Mouse (Mus musculus) heart, postnatal 0 days (tissue): ENCODE measurements at regions not wholly inside any gene's neighbourhood (a gene's known extent, or its start where the extent isn't known, plus 50 kb on each side); places are given as distances from the start of the nearest gene placed in this dataset.
A peak's percentile ranks its signal among the peaks of the same experiment; 100 is the strongest.

Source experiments
- ATAC-seq: fragments of 200-750 bp; cut with Nextera tagmentation; 2 replicates; pipeline ENCODE4 v1.8.0; 2017; ENCODE audit warnings: low read depth, moderate number of reproducible peaks, moderate library complexity; ENCODE audit not compliant: insufficient read depth
- DNase-seq: peaks from one replicate; pipeline ENCODE4 v3.0.0-alpha.2; 2016; ENCODE audit warnings: low spot score
- H3K27ac ChIP-seq: fragments of 300-500 bp; sonication (generic); 2 replicates; pipeline ENCODE4 v1.5.1; 2014; ENCODE audit warnings: low read depth, mild to moderate bottlenecking
- H3K27me3 ChIP-seq: fragments of 300-500 bp; sonication (generic); 2 replicates; pipeline ENCODE4 v1.6.1; 2014; ENCODE audit warnings: low read length, mixed read lengths; ENCODE audit not compliant: control insufficient read depth, insufficient read depth
- H3K36me3 ChIP-seq: fragments of 300-500 bp; sonication (generic); replicated peaks from 2 replicates; pipeline ENCODE4 v1.6.1; 2014; ENCODE audit warnings: low read length, mixed read lengths; ENCODE audit not compliant: control insufficient read depth, insufficient read depth
- H3K4me1 ChIP-seq: fragments of 300-500 bp; sonication (generic); 2 replicates; pipeline ENCODE4 v1.6.1; 2014; ENCODE audit warnings: antibody characterized with exemption; ENCODE audit not compliant: control insufficient read depth, insufficient read depth
- H3K4me2 ChIP-seq: fragments of 300-500 bp; sonication (generic); 2 replicates; pipeline ENCODE4 v1.6.1; 2014; ENCODE audit warnings: low read depth, mild to moderate bottlenecking, low read length, moderate library complexity
- H3K4me3 ChIP-seq: fragments of 300-500 bp; sonication (generic); 2 replicates; pipeline ENCODE4 v1.5.1; 2014; ENCODE audit warnings: low read depth, low read length
- H3K9ac ChIP-seq: fragments of 300-500 bp; sonication (generic); replicated peaks from 2 replicates; pipeline ENCODE4 v1.6.1; 2014; ENCODE audit warnings: low read depth, low read length, mixed read lengths
- H3K9me3 ChIP-seq: fragments of 300-500 bp; sonication (generic); replicated peaks from 2 replicates; pipeline ENCODE4 v1.6.1; 2016; ENCODE audit warnings: low read length; ENCODE audit not compliant: control insufficient read depth
- CTCF ChIP-seq: IDR thresholded peaks from 2 replicates; pipeline ENCODE4 v1.5.1; 2016; ENCODE audit warnings: antibody characterized with exemption, control low read depth, low read depth
- EP300 ChIP-seq: IDR thresholded peaks from 2 replicates; pipeline ENCODE4 v1.6.1; 2016; ENCODE audit warnings: antibody characterized with exemption, low read depth
- WGBS: fragments of 180-500 bp; shearing (Covaris S2); extraction: QIAGEN DNeasy Blood & Tissue Kit; methylation state at CpG from one replicate; pipeline ENCODE4 v1.1.7; 2014; 5-methylcytosine and 5-hydroxymethylcytosine counted together

GRCm38 (mm10) chr10:99555658-99556352 lies 203.7 kb downstream of the Csl start:
- no peak overlapping the region for H3K4me3 ChIP-seq
- H3K4me1 ChIP-seq, result no peaks in the 10 kb centered on the region
- H3K9me3 ChIP-seq, result no peaks in the 10 kb centered on the region
- TF ChIP-seq EP300 (no peak), CTCF (no peak)
- DNase-seq (no peak), ATAC-seq (no peak)
- H3K4me2 ChIP-seq, result no peak overlapping the region
- no peaks in the 10 kb centered on the region for H3K27me3 ChIP-seq
- H3K36me3 ChIP-seq, result no peaks in the 10 kb centered on the region
- H3K9ac ChIP-seq, result no peak overlapping the region
- 61% methylated on average over 12 of the region's 12 CpGs for WGBS
- no peak overlapping the region for H3K27ac ChIP-seq

GRCm38 (mm10) chr10:99556353-99557036 lies 203.0 kb downstream of the Csl start:
- TF ChIP-seq CTCF (no peak), EP300 (no peak)
- H3K27ac ChIP-seq, result no peak overlapping the region
- no peaks in the 10 kb centered on the region for H3K27me3 ChIP-seq
- DNase-seq, result no peak
- H3K4me2 ChIP-seq, result no peak overlapping the region
- no peaks in the 10 kb centered on the region for H3K4me1 ChIP-seq
- no peak for ATAC-seq
- no peak overlapping the region for H3K9ac ChIP-seq
- no peak overlapping the region for H3K4me3 ChIP-seq
- H3K36me3 ChIP-seq, result no peaks in the 10 kb centered on the region
- no peaks in the 10 kb centered on the region for H3K9me3 ChIP-seq
- 69% methylated on average over 11 of the region's 11 CpGs for WGBS

- H3K9ac ChIP-seq, result no peak overlapping the region
Measured at GRCm38 (mm10) chr10:99558656-99559055, 200.8 kb downstream of the Csl start.

GRCm38 (mm10) chr10:99561166-99561818 lies 198.2 kb downstream of the Csl start:
- DNase-seq (peak; percentile 30), ATAC-seq (peak; percentile 60)
- Histone ChIP-seq H3K36me3 (no peaks in the 10 kb centered on the region), H3K27ac (no peak overlapping the region), H3K9me3 (no peaks in the 10 kb centered on the region), H3K4me2 (peak overlapping the region; percentile 42), H3K4me1 (no peaks in the 10 kb centered on the region), H3K4me3 (no peak overlapping the region), H3K27me3 (no peaks in the 10 kb centered on the region), H3K9ac (no peak overlapping the region)
- TF ChIP-seq EP300 (no peak), CTCF (no peak)
- WGBS, result 37% methylated on average over 11 of the region's 11 CpGs

More at GRCm38 (mm10) chr10:99558656-99559055, 200.8 kb downstream of the Csl start:
- WGBS, result 77% methylated on average over 5 of the region's 5 CpGs
- H3K4me3 ChIP-seq, result no peak overlapping the region
- ATAC-seq (no peak), DNase-seq (no peak)
- no peak overlapping the region for H3K4me2 ChIP-seq
- no peak for TF ChIP-seq CTCF
- TF ChIP-seq EP300, result no peak
- H3K4me1 ChIP-seq, result no peaks in the 10 kb centered on the region
- H3K27ac ChIP-seq, result no peak overlapping the region
- H3K27me3 ChIP-seq, result no peaks in the 10 kb centered on the region
- no peaks in the 10 kb centered on the region for H3K36me3 ChIP-seq
- H3K9me3 ChIP-seq, result no peaks in the 10 kb centered on the region

- ATAC-seq (no peak), DNase-seq (no peak)
- WGBS, result 74% methylated on average over 4 of the region's 4 CpGs
- Histone ChIP-seq H3K4me2 (no peak overlapping the region), H3K9ac (no peak overlapping the region), H3K27ac (no peak overlapping the region), H3K27me3 (no peaks in the 10 kb centered on the region), H3K9me3 (no peaks in the 10 kb centered on the region), H3K36me3 (no peaks in the 10 kb centered on the region), H3K4me1 (peaks cover 5% of the 10 kb centered on the region; the same call in 1 of the 2 replicates), H3K4me3 (no peak overlapping the region)
- TF ChIP-seq CTCF (no peak), EP300 (no peak)
Measured at GRCm38 (mm10) chr10:99564605-99565004, 194.9 kb downstream of the Csl start.
